34 mouse cellular contexts compared by ENCODE assay signal in genomic region chr17:14727481-14727880, GRCm38 (mm10). TPM values are rescaled to one million over a fixed set of nuclear protein-coding genes. Genes with fewer than 3 reads are reported as not detected.
DNase-seq lines count a peak whose midpoint lies in the region; ATAC-seq and TF ChIP-seq lines count a peak whose summit lies in the region.
"Had no signal": no experiment of that assay in that cellular context is flagged by ENCODE, and none has a peak within 500 bp of the region (broad histone marks: within the 10 kb centered on the region; RNA-seq: fewer than 3 reads in every experiment).

No protein-coding gene starts in this region.

- no peak overlapping the region for H3K4me2 ChIP-seq in midbrain, embryonic 12.5 days (replicated peaks)
- H3K4me2 ChIP-seq in midbrain, embryonic 11.5 days: no peak overlapping the region
- no peak overlapping the region for H3K4me2 ChIP-seq in stomach, postnatal 0 days (replicated peaks; ENCODE audit: low read depth)
- H3K4me2 ChIP-seq: embryonic facial prominence, embryonic 12.5 days; heart, embryonic 15.5 days; intestine, embryonic 15.5 days; limb, embryonic 15.5 days; liver, embryonic 13.5 days; midbrain, embryonic 15.5 days; neural tube, embryonic 13.5 days; stomach, embryonic 15.5 days had no signal

- DNase-seq in cerebellum, postnatal 14 days: peak; percentile 24 to 42
- no peak for DNase-seq in cerebellum, adult 18-20 months
- DNase-seq in midbrain, embryonic 11.5 days (ENCODE audit: low spot score, missing footprints): no peak
- DNase-seq in embryo, embryonic 10 days (ENCODE audit: low spot score): peak; percentile 54
- no peak for DNase-seq in stomach, postnatal 0 days (ENCODE audit: low spot score)
- DNase-seq: adrenal gland, postnatal 25 days; cerebellum, adult 2 months; cerebellum, postnatal 36 days; gastrocnemius, adult 2 months; gastrocnemius, postnatal 36 days; heart, adult 2 months; kidney, adult 8-10 months; kidney, postnatal 4 days; layer of hippocampus, postnatal 36 days; liver, embryonic 13.5 days; lung, adult 18-20 months; lung, postnatal 4 days; right cerebral cortex, postnatal 25 days; thymus, postnatal 25 days had no signal

- TF ChIP-seq CTCF in stomach, postnatal 0 days (IDR thresholded peaks at IDR 0.05; ENCODE audit: low read depth): no peak

- H3K27ac ChIP-seq in midbrain, embryonic 12.5 days (replicated peaks): no peak overlapping the region
- H3K27ac ChIP-seq in midbrain, embryonic 11.5 days (ENCODE audit: low read depth, low read length): no peak overlapping the region
- no peak overlapping the region for H3K27ac ChIP-seq in stomach, postnatal 0 days (replicated peaks)
- H3K27ac ChIP-seq: embryonic facial prominence, embryonic 12.5 days; gastrocnemius, adult 2 months; heart, adult 2 months; heart, embryonic 15.5 days; intestine, embryonic 15.5 days; kidney, postnatal 0 days; limb, embryonic 10.5 days; limb, embryonic 15.5 days; liver, embryonic 13.5 days; midbrain, embryonic 15.5 days; neural tube, embryonic 13.5 days; stomach, embryonic 15.5 days had no signal

- no peak overlapping the region for H3K9ac ChIP-seq in midbrain, embryonic 12.5 days (replicated peaks)
- no peak overlapping the region for H3K9ac ChIP-seq in midbrain, embryonic 11.5 days (ENCODE audit: low read length)
- H3K9ac ChIP-seq in stomach, postnatal 0 days (ENCODE audit: low read length): no peak overlapping the region
- H3K9ac ChIP-seq: embryonic facial prominence, embryonic 12.5 days; heart, embryonic 15.5 days; intestine, embryonic 15.5 days; limb, embryonic 15.5 days; liver, embryonic 13.5 days; midbrain, embryonic 15.5 days; neural tube, embryonic 13.5 days; stomach, embryonic 15.5 days had no signal

- 0 out of 2 replicates have a peak, but pooled peaks have one; percentile 9 for ATAC-seq in midbrain, embryonic 12.5 days (ENCODE audit: low FRiP score, low read depth)
- ATAC-seq in midbrain, embryonic 11.5 days (ENCODE audit: low FRiP score): no peak
- ATAC-seq in stomach, postnatal 0 days (ENCODE audit: low FRiP score, low TSS enrichment): no peak
- ATAC-seq in frontal cortex, adult (ENCODE audit: low TSS enrichment): no peak
- ATAC-seq: forebrain, embryonic 14.5 days; hindbrain, embryonic 16.5 days; intestine, embryonic 15.5 days; lung, postnatal 0 days; midbrain, embryonic 15.5 days had no signal

- peaks cover 4% of the 10 kb centered on the region; the same call in 1 of the 2 replicates for H3K4me1 ChIP-seq in midbrain, embryonic 12.5 days
- H3K4me1 ChIP-seq in midbrain, embryonic 11.5 days (ENCODE audit: control insufficient read depth, insufficient read depth, low read length): no peaks in the 10 kb centered on the region
- no peaks in the 10 kb centered on the region for H3K4me1 ChIP-seq in stomach, postnatal 0 days (replicated peaks; ENCODE audit: control insufficient read depth, insufficient read depth)
- H3K4me1 ChIP-seq: intestine, embryonic 15.5 days; limb, embryonic 10.5 days; limb, embryonic 15.5 days; liver, embryonic 13.5 days; megakaryocyte, embryonic 14.5 days; midbrain, embryonic 15.5 days; stomach, embryonic 15.5 days had no signal

- H3K9me3 ChIP-seq in midbrain, embryonic 12.5 days: no peaks in the 10 kb centered on the region
- H3K9me3 ChIP-seq in midbrain, embryonic 11.5 days (ENCODE audit: control insufficient read depth, low read length): no peaks in the 10 kb centered on the region
- no peaks in the 10 kb centered on the region for H3K9me3 ChIP-seq in stomach, postnatal 0 days (ENCODE audit: control insufficient read depth, low read length)
- H3K9me3 ChIP-seq: embryonic facial prominence, embryonic 12.5 days; heart, embryonic 15.5 days; intestine, embryonic 15.5 days; limb, embryonic 10.5 days; limb, embryonic 15.5 days; liver, embryonic 13.5 days; megakaryocyte, embryonic 14.5 days; midbrain, embryonic 15.5 days; neural tube, embryonic 13.5 days; stomach, embryonic 15.5 days had no signal

- H3K36me3 ChIP-seq in midbrain, embryonic 12.5 days: no peaks in the 10 kb centered on the region
- H3K36me3 ChIP-seq in midbrain, embryonic 11.5 days (ENCODE audit: control insufficient read depth, insufficient read depth, low read length): no peaks in the 10 kb centered on the region
- no peaks in the 10 kb centered on the region for H3K36me3 ChIP-seq in stomach, postnatal 0 days (ENCODE audit: control insufficient read depth, insufficient read depth, low read length)
- H3K36me3 ChIP-seq: embryonic facial prominence, embryonic 12.5 days; heart, embryonic 15.5 days; intestine, embryonic 15.5 days; limb, embryonic 10.5 days; limb, embryonic 15.5 days; liver, embryonic 13.5 days; midbrain, embryonic 15.5 days; neural tube, embryonic 13.5 days; stomach, embryonic 15.5 days had no signal

- no peak overlapping the region for H3K4me3 ChIP-seq in midbrain, embryonic 12.5 days
- no peak overlapping the region for H3K4me3 ChIP-seq in midbrain, embryonic 11.5 days (ENCODE audit: low read depth, low read length)
- H3K4me3 ChIP-seq in stomach, postnatal 0 days (ENCODE audit: low read depth, low read length): no peak overlapping the region
- H3K4me3 ChIP-seq: embryonic facial prominence, embryonic 12.5 days; gastrocnemius, adult 2 months; heart, adult 2 months; heart, embryonic 15.5 days; intestine, embryonic 15.5 days; limb, embryonic 10.5 days; limb, embryonic 15.5 days; liver, embryonic 13.5 days; megakaryocyte, embryonic 14.5 days; midbrain, embryonic 15.5 days; neural tube, embryonic 13.5 days; stomach, embryonic 15.5 days had no signal

- no peak for TF ChIP-seq EP300 in stomach, postnatal 0 days (optimal IDR thresholded peaks at IDR 0.05)

- WGBS in midbrain, embryonic 12.5 days: 39% methylated on average over 3 of the region's 3 CpGs
- WGBS in midbrain, embryonic 11.5 days: 35% methylated on average over 3 of the region's 3 CpGs
- 36% methylated on average over 3 of the region's 3 CpGs for WGBS in stomach, postnatal 0 days

- no peaks in the 10 kb centered on the region for H3K27me3 ChIP-seq in midbrain, embryonic 12.5 days
- no peaks in the 10 kb centered on the region for H3K27me3 ChIP-seq in midbrain, embryonic 11.5 days (ENCODE audit: control insufficient read depth, insufficient read depth, low read length)
- H3K27me3 ChIP-seq in stomach, postnatal 0 days (ENCODE audit: control insufficient read depth, insufficient read depth, low read length): no peaks in the 10 kb centered on the region
- H3K27me3 ChIP-seq: embryonic facial prominence, embryonic 12.5 days; heart, embryonic 15.5 days; intestine, embryonic 15.5 days; limb, embryonic 15.5 days; liver, embryonic 13.5 days; megakaryocyte, embryonic 14.5 days; midbrain, embryonic 15.5 days; neural tube, embryonic 13.5 days; stomach, embryonic 15.5 days had no signal

RNA-seq across cellular contexts. Expression of gene Thbs2, which starts 33.4 kb away (rescaled TPM):
- polyA plus RNA-seq in midbrain, embryonic 12.5 days (2016; fragmentation: Nextera tagmentation; extraction: Ambion mirVana): 10.6 and 12.8 TPM in 2 replicates
- polyA plus RNA-seq in midbrain, embryonic 11.5 days (2014; fragmentation: Nextera tagmentation; extraction: Ambion mirVana): 9.0 and 11.9 TPM in 2 replicates
- 18.6 and 21.4 TPM in 2 replicates for polyA plus RNA-seq in stomach, postnatal 0 days (2015; fragmentation: Nextera tagmentation; extraction: Ambion mirVana)

Comparison
In these comparisons a context has a peak if more than half of its experiments do, and no peak if none do; other contexts are left out.
1. DNase-seq: peak in cerebellum, postnatal 14 days (2 of 2) and embryo, embryonic 10 days (single experiment); none in cerebellum, adult 18-20 months (0 of 2), midbrain, embryonic 11.5 days (single experiment) and stomach, postnatal 0 days (single experiment).